Mouse (Mus musculus) G1E (cell line): Measurements from ENCODE around the gene Blcap. TPM values are rescaled to one million over a fixed set of nuclear protein-coding genes. Genes with fewer than 3 reads are reported as not detected.

Source experiments
- ATAC-seq: 2 replicates; pipeline ENCODE4 v1.8.0; 2016; ENCODE audit warnings: mild to moderate bottlenecking; ENCODE audit not compliant: insufficient number of reproducible peaks, poor library complexity, low FRiP score, severe bottlenecking; ENCODE audit errors: extremely low read depth
- DNase-seq: peaks from one replicate; pipeline ENCODE4 v3.0.0; 2012; ENCODE audit warnings: low spot score
- H3K27me3 ChIP-seq: 2 replicates; pipeline ENCODE4 v1.6.1; 2012; ENCODE audit warnings: mild to moderate bottlenecking, low read length, inconsistent platforms; ENCODE audit not compliant: insufficient read depth
- H3K36me3 ChIP-seq: replicated peaks from 2 replicates; pipeline ENCODE3; 2012; ENCODE audit warnings: mild to moderate bottlenecking, inconsistent platforms
- H3K4me1 ChIP-seq: 2 replicates; pipeline ENCODE4 v1.6.1; 2012; ENCODE audit warnings: low read depth, low read length, inconsistent platforms, mixed read lengths; ENCODE audit not compliant: insufficient read depth
- H3K4me3 ChIP-seq: 2 replicates; pipeline ENCODE4 v1.5.1; 2012; ENCODE audit warnings: low read depth, mild to moderate bottlenecking, inconsistent platforms, low read length, moderate library complexity, mixed read lengths
- H3K9me3 ChIP-seq: replicated peaks from 2 replicates; pipeline ENCODE4 v1.6.1; 2012; ENCODE audit warnings: inconsistent platforms
- CTCF ChIP-seq: IDR thresholded peaks from 2 replicates; pipeline ENCODE4 v1.5.1; 2012; ENCODE audit warnings: low read depth, low read length, inconsistent platforms, mixed read lengths
- GATA1 ChIP-seq: IDR thresholded peaks from 2 replicates; pipeline ENCODE4 v1.6.1; 2012; ENCODE audit warnings: borderline replicate concordance, low read length, inconsistent platforms, mixed read lengths
- GATA2 ChIP-seq: IDR thresholded peaks from 2 replicates; pipeline ENCODE4 v1.6.1; 2012; ENCODE audit warnings: low read depth, low read length, inconsistent platforms, borderline replicate concordance
- POLR2AphosphoS5 ChIP-seq: IDR thresholded peaks from 2 replicates; pipeline ENCODE4 v1.6.1; 2012; ENCODE audit warnings: low read depth, low read length, inconsistent platforms; ENCODE audit not compliant: insufficient replicate concordance
- TAL1 ChIP-seq: conservative IDR thresholded peaks from 2 replicates; pipeline ENCODE4 v1.6.1; 2012; ENCODE audit warnings: low read depth, low read length, inconsistent platforms, mixed read lengths
- polyA plus RNA-seq: library from polyadenylated mRNA; stranded (reverse); fragments of >175 nt; gene quantifications from 2 replicates; pipeline ENCODE4 v1.2.3, GENCODE M21; 2012
- total RNA-seq, 2 experiments: library from RNA; stranded (forward) in 1 of 2; stranded (reverse) in 1 of 2; fragments of 200-1000 nt in 1 of 2; fragments of >200 nt in 1 of 2; fragmentation: Nextera tagmentation in 1 of 2; gene quantifications; 2 replicates each; pipeline ENCODE4 v1.2.3; 2014 to 2017

Gene Blcap
- total and polyA plus RNA-seq, 3 experiments = 16.7 to 24.1 (median 22.0) TPM

- H3K4me1 ChIP-seq = peaks cover 2% of the 10 kb centered on the region; the same call in 1 of the 2 replicates
- H3K27me3 ChIP-seq = no peaks in the 10 kb centered on the region
- H3K4me3 ChIP-seq = no peak overlapping the region
- peaks cover 12% of the 10 kb centered on the region for H3K9me3 ChIP-seq
- TF ChIP-seq CTCF (no peak), GATA2 (no peak), POLR2AphosphoS5 (no peak), TAL1 (no peak), GATA1 (no peak)
- no peak for DNase-seq
- peaks cover 79% of the 10 kb centered on the region for H3K36me3 ChIP-seq
- no peak for ATAC-seq
These were observed 14.9 kb downstream of the Blcap start for GRCm38 (mm10) chr2:157556074-157556698.

DNA sequence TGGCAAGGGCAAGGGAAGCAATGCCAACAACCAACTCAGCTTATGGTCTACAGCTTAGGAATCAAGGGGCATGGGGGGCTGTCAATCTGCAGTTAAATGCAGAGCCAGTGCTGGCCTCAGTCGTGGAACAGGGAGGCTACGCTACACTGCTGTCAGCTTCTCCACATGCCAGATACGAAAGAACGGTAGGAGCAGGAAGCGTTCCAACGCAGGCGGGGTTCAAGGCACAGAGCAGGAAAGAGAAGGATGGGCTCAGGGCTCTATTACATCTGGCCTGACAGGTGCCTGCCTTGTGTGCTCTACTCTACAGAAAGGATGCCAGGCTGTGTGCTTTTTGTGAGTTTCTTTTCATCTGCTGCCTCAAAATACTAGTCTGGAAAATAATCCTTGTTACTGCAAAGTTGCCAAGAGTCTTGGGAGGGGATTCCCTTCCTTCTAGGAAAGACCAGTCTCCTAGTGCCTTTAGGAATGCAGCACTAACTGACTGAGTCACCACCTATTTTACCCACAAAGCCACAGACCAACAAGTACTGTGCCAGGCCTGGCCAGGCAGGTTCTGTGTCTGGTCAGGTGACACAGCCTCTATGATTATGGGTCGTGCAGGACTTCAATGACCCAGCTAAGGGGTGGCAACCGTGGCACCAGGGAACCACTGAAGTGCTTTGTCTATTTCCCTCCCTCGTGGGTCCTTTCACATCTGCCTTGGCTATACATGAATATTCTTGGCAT lies 18.8 kb downstream of the Blcap start:
- peaks cover 72% of the 10 kb centered on the region for H3K36me3 ChIP-seq
- ATAC-seq (no peak), DNase-seq (no peak)
- H3K9me3 ChIP-seq = no peaks in the 10 kb centered on the region
- TF ChIP-seq CTCF (no peak), TAL1 (no peak), POLR2AphosphoS5 (no peak), GATA1 (no peak), GATA2 (no peak)
- no peaks in the 10 kb centered on the region for H3K4me1 ChIP-seq
- no peak overlapping the region for H3K4me3 ChIP-seq
- no peaks in the 10 kb centered on the region for H3K27me3 ChIP-seq

DNA sequence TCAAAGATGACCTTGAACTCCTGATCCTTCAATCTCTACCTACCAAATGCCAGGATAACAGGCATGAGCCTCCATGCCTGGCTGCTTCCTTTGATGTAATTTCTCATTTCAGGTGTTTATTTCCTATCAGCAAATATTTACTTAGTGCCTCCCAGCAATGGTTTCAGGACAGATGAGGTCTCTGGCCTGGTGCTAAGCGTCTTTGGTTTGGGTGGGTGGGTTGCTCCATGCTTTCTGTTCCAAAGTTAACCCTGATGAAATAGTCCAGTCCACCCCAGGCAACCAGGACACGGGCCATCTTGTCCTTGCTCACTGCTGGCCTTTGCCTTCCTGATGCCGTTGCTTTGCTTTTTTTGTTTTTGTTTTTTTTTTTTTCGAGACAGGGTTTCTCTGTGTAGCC lies 20.8 kb downstream of the Blcap start:
- DNase-seq (no peak), ATAC-seq (no peak)
- Histone ChIP-seq H3K27me3 (no peaks in the 10 kb centered on the region), H3K4me3 (no peak overlapping the region), H3K4me1 (no peaks in the 10 kb centered on the region), H3K9me3 (no peaks in the 10 kb centered on the region), H3K36me3 (peaks cover 69% of the 10 kb centered on the region)
- TF ChIP-seq GATA1 (no peak), POLR2AphosphoS5 (no peak), CTCF (no peak), TAL1 (no peak), GATA2 (no peak)

- ATAC-seq (no peak), DNase-seq (no peak)
- Histone ChIP-seq H3K4me1 (no peaks in the 10 kb centered on the region), H3K36me3 (peaks cover 61% of the 10 kb centered on the region), H3K4me3 (no peak overlapping the region), H3K27me3 (no peaks in the 10 kb centered on the region), H3K9me3 (no peaks in the 10 kb centered on the region)
- TF ChIP-seq CTCF = no peak
- no peak for TF ChIP-seq GATA1
- TF ChIP-seq TAL1 = no peak
- TF ChIP-seq GATA2 = no peak
- TF ChIP-seq POLR2AphosphoS5 = no peak
These were observed 24.4 kb downstream of the Blcap start for GRCm38 (mm10) chr2:157546686-157547085.

DNA sequence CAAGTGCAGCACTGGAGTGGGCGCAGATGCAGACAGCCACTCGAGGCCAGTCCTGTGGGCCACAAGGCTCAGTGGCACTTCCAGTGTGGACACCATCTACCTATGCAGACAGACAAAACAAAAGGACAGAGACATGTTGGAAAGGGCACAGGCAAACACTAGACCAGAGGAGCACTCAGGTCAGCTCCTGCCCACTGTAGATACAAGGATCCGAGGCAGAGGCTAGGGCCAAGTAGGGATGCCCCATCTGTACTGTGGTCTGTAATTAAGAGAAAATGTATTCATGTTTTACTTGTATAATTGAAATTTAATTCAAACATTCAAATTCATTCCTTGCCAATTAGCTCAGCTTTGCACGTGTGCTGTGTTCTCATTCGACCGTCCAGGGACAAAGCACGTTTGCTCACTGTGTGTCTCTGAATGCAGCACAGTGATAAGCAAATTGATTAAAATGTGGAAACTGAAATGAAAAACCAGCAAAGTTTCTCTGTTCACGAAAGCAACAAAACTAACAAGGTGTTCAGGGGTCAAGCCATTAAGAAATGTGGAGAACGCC lies 26.7 kb downstream of the Blcap start:
- peaks cover 53% of the 10 kb centered on the region for H3K36me3 ChIP-seq
- no peaks in the 10 kb centered on the region for H3K4me1 ChIP-seq
- no peaks in the 10 kb centered on the region for H3K27me3 ChIP-seq
- TF ChIP-seq POLR2AphosphoS5 (no peak), GATA1 (no peak), CTCF (no peak), GATA2 (no peak)
- DNase-seq (no peak), ATAC-seq (no peak)
- H3K4me3 ChIP-seq = no peak overlapping the region
- H3K9me3 ChIP-seq = no peaks in the 10 kb centered on the region

DNA sequence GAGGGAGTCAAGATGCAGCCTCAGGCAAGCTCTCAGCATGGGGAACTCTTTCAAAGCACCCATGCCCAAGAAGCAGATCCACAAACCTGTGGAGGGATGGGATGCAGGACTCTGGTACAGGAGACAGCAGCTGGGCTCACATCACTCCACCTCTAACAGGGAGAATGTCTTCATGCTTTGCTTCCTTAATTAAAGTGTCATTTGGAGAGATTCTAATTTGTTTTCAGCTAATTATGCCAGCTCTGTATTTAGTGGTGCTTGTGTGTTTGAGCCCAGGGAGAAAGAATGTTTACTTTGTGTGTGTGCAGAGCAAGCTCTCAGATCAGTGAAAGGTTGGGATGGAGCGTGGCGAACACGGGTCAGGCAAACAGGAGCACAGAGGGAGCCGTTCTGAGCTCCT lies 28.7 kb downstream of the Blcap start:
- TF ChIP-seq GATA1 (no peak), POLR2AphosphoS5 (no peak), CTCF (no peak), GATA2 (no peak), TAL1 (no peak)
- Histone ChIP-seq H3K4me1 (no peaks in the 10 kb centered on the region), H3K4me3 (no peak overlapping the region), H3K9me3 (no peaks in the 10 kb centered on the region), H3K36me3 (peaks cover 37% of the 10 kb centered on the region), H3K27me3 (peaks cover 6% of the 10 kb centered on the region)
- ATAC-seq (no peak), DNase-seq (no peak)
